Mouse (Mus musculus) testis, adult 2 months (tissue): Measurements from ENCODE around the gene Acsbg2. TPM values are rescaled to one million over a fixed set of nuclear protein-coding genes. Genes with fewer than 3 reads are reported as not detected.

Experiments
- H3K27ac ChIP-seq: fragments of 200-500 bp; 2 replicates; pipeline ENCODE4 v1.5.1; 2012; ENCODE audit warnings: low read depth, low read length; ENCODE audit not compliant: control insufficient read depth, insufficient read depth
- H3K27me3 ChIP-seq: fragments of 200-500 bp; 2 replicates; pipeline ENCODE4 v1.6.1; 2012; ENCODE audit warnings: mild to moderate bottlenecking, low read length, moderate library complexity; ENCODE audit not compliant: control insufficient read depth, insufficient read depth
- H3K36me3 ChIP-seq: fragments of 200-500 bp; 2 replicates; pipeline ENCODE4 v1.6.1; 2012; ENCODE audit warnings: mild to moderate bottlenecking, low read length; ENCODE audit not compliant: control insufficient read depth, insufficient read depth
- H3K4me1 ChIP-seq: fragments of 200-500 bp; 2 replicates; pipeline ENCODE4 v1.6.1; 2012; ENCODE audit warnings: low read length; ENCODE audit not compliant: control insufficient read depth, insufficient read depth
- H3K4me3 ChIP-seq: fragments of 200-500 bp; 2 replicates; pipeline ENCODE4 v1.5.1; 2012; ENCODE audit warnings: low read depth, mild to moderate bottlenecking, low read length, moderate library complexity, mixed read lengths; ENCODE audit not compliant: control insufficient read depth
- CTCF ChIP-seq: fragments of 200-500 bp; IDR thresholded peaks from 2 replicates; pipeline ENCODE4 v1.5.1; 2012; ENCODE audit warnings: low read depth, mild to moderate bottlenecking, inconsistent platforms, low read length, moderate library complexity; ENCODE audit not compliant: control insufficient read depth, insufficient read depth, insufficient replicate concordance
- POLR2A ChIP-seq: fragments of 200-500 bp; IDR thresholded peaks from 2 replicates; pipeline ENCODE4 v1.6.1; 2012; ENCODE audit warnings: low read depth, mild to moderate bottlenecking, inconsistent platforms, low read length, moderate library complexity; ENCODE audit not compliant: control insufficient read depth
- polyA plus RNA-seq: library from polyadenylated mRNA; depleted of rRNA; stranded (reverse); fragments of >200 nt; gene quantifications from 2 replicates; pipeline ENCODE4 v1.2.3, GENCODE M21; 2012

The Acsbg2 gene
- polyA plus RNA-seq, 1 experiment, result 166 TPM

- peaks cover 11% of the 10 kb centered on the region for H3K4me1 ChIP-seq
- no peaks in the 10 kb centered on the region for H3K27me3 ChIP-seq
- H3K36me3 ChIP-seq, result no peaks in the 10 kb centered on the region
- TF ChIP-seq POLR2A (no peak), CTCF (no peak)
- peak overlapping the region; percentile 80 for H3K4me3 ChIP-seq
- no peak overlapping the region for H3K27ac ChIP-seq
Observed at GRCm38 (mm10) chr17:56871767-56872166, 2.5 kb downstream of the Acsbg2 start.

DNA sequence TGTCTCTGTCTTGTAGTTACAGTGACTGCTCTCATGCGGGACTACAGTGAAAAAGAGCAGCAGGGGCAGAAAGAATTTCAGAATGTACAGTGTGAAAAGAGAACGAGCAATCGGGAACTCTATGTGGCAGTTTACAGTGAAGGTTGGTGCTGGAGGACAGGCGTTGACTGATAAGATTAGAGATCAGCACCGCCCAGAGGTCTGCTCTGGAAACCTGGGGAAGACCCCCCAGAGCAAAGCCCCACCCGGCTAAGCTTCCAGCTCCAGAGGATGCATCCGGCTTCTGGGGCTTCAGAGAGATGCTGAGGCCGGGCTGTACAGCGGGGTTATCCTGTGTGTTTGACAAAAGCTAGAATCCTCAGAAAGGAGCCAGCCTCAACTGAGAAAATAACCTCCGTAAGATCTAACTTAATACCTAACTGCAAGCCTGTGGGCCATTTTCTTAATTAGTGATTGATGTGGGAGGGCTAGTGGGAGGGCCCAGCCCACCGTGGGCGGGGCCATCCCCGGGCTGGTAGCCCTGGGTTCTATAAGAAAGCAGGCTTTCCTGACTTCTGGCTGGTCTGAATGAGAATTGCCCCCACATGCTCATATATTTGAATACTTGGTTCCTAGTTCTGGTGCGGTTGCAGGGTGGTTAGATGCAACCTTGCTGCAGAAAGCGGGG is 3.8 kb downstream of the Acsbg2 start:
- Histone ChIP-seq H3K27ac (no peak overlapping the region), H3K4me1 (peaks cover 10% of the 10 kb centered on the region), H3K36me3 (no peaks in the 10 kb centered on the region), H3K4me3 (peak overlapping the region; percentile 44), H3K27me3 (no peaks in the 10 kb centered on the region)
- TF ChIP-seq POLR2A, result no peak
- no peak for TF ChIP-seq CTCF

DNA sequence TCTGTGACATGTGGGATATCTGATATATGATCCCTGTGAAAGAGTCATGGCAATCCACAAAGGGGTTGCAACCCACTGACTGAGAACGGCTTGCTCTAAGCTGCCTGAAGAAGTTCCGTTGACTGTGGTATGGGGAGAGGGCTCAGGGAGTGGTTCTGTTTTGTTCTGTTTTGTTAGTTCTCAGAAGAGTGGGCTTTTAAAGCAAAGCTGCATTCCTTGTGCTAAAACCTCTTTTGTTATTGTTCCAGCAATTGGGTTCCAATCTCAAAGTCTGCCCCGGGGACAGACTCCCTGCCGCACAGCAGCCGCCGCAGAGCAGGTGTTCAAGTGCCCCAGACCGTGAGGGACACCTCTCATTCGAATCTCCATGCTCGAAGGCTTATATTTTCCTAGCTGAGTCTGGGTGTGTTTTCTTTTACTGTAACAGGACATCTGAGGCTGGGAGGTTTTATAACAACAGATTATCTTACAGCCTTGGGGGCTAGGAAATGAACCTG is 4.7 kb downstream of the Acsbg2 start:
- TF ChIP-seq CTCF, result no peak
- no peak for TF ChIP-seq POLR2A
- H3K4me1 ChIP-seq, result peaks cover 7% of the 10 kb centered on the region
- H3K4me3 ChIP-seq, result no peak overlapping the region
- no peaks in the 10 kb centered on the region for H3K36me3 ChIP-seq
- H3K27ac ChIP-seq, result no peak overlapping the region
- no peaks in the 10 kb centered on the region for H3K27me3 ChIP-seq

DNA sequence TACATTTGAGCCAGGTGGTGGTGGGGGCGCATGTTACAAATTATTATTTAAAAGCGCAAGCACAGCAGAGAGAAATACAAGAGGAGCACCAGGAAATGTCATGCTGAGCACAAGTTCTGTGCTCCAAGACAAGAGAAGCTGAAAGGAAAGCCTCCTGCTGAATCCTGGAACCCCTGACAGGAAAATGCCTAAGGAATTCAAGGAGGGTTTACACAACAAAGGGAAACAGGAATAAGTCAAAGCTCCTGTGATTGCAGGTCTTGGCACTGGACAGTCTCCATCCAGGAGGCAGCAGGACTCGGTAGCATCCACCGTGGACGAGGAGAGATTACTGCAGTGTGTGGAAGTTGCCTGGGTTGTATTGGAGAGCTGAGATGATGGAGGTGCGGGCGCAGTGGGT is 8.2 kb downstream of the Acsbg2 start:
- Histone ChIP-seq H3K27ac (no peak overlapping the region), H3K4me1 (peaks cover 7% of the 10 kb centered on the region), H3K4me3 (no peak overlapping the region), H3K27me3 (no peaks in the 10 kb centered on the region), H3K36me3 (no peaks in the 10 kb centered on the region)
- TF ChIP-seq POLR2A (no peak), CTCF (no peak)

DNA sequence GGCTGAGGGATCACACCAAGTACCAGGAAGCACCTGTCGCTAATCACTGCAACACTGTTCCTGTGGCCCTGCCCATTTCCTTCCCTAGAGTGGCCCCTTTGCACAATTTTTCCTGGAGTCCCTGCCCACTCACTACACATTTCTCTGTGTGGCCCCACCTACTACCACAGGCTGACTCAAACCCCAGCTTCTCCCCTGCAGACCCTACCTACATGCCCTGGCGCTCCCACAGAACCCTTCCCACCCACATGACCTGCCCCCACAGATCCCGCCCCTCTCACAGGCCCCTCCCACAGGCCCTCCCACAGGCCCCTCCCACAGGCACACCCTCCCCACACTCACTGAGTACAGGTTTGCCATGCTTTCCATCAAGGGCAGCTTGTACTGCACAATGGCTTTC is 13.1 kb downstream of the Acsbg2 start:
- H3K4me3 ChIP-seq, result no peak overlapping the region
- no peaks in the 10 kb centered on the region for H3K27me3 ChIP-seq
- TF ChIP-seq CTCF, result no peak
- no peak for TF ChIP-seq POLR2A
- H3K4me1 ChIP-seq, result no peaks in the 10 kb centered on the region; the same call in 1 of the 2 replicates
- H3K36me3 ChIP-seq, result no peaks in the 10 kb centered on the region
- H3K27ac ChIP-seq, result no peak overlapping the region

DNA sequence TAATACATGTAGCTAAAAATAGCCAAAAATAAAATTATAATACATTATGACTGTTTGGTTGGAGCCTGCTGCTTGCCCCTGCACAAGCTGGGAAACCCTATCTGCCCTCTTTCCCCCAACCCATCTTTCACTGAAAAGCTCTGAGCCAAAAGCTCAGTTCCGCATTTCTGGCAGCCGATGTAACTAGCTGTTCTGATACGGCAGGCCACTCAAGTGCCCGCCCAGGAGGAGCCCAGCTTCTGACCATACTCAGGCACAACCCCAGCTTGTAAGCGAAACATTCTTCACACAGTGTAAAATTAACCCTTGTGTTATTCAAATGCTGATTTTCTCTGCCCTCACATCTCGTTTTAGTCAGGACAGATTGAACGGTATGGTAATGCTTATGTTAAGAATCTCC is 15.3 kb downstream of the Acsbg2 start:
- H3K27ac ChIP-seq, result no peak overlapping the region
- H3K4me1 ChIP-seq, result no peaks in the 10 kb centered on the region; the same call in 1 of the 2 replicates
- H3K4me3 ChIP-seq, result no peak overlapping the region
- TF ChIP-seq CTCF, result no peak
- no peak for TF ChIP-seq POLR2A
- H3K36me3 ChIP-seq, result no peaks in the 10 kb centered on the region
- H3K27me3 ChIP-seq, result no peaks in the 10 kb centered on the region

- TF ChIP-seq CTCF, result peak; percentile 94; the same call in 1 of the 2 replicates
- no peak for TF ChIP-seq POLR2A
- no peak overlapping the region for H3K4me3 ChIP-seq
- H3K27me3 ChIP-seq, result no peaks in the 10 kb centered on the region
- no peaks in the 10 kb centered on the region; the same call in 1 of the 2 replicates for H3K4me1 ChIP-seq
- no peak overlapping the region for H3K27ac ChIP-seq
- no peaks in the 10 kb centered on the region for H3K36me3 ChIP-seq
Observed at GRCm38 (mm10) chr17:56858216-56858615, 16.0 kb downstream of the Acsbg2 start.

DNA sequence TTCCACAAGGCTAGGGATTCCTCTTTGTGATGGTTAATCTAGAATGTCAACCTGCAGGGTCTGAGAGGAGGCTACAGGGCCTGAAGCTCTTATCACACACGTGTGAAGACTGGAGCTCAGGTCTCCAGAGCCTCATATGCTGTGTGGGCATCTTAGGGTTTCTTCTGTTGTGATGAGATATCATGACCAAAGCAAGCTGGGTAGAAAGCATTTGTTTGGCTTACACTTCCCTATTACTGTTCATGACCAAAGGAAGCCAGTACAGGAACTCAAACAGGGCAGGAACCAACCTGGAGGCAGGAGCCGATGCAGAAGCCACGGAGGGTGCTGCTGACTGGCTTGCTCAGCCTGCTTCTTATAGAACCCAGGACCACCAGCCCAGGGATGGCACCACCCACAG is 18.8 kb downstream of the Acsbg2 start:
- H3K27me3 ChIP-seq, result no peaks in the 10 kb centered on the region
- H3K27ac ChIP-seq, result no peak overlapping the region
- TF ChIP-seq CTCF (no peak), POLR2A (no peak)
- H3K36me3 ChIP-seq, result no peaks in the 10 kb centered on the region
- H3K4me1 ChIP-seq, result no peaks in the 10 kb centered on the region
- no peak overlapping the region for H3K4me3 ChIP-seq
